ENCODE assay signal across 8 mouse cellular contexts in the genomic region with DNA sequence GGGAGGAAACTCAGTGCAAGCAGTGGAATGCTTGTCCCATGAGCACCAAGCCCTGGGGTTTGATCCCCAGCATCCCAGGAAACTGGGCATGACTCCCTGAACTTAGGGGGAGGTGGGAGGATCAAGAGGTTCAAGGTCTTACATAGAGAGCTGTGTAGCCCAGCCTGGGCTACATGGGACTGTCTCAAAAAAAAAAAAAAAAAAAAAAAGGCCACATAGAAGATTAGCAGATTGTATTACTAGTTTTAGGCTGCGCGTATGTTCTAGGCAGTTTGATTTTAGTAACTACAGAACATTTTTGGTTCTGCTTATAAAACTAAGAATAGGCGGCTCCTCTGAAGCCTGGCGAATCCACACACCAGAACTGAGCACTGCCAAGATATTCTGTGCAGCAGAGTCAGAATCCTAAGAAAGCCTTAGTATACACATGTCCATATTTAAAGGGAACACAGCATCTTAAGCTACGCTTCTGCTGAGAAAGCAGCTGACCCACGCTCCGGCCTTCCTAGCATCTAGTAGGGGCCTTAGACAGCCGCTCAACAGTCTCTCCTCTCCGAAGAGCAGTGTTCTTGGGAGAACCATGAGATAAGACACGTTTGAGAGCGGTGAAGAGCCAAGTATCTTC. TPM values are rescaled to one million over a fixed set of nuclear protein-coding genes. Genes with fewer than 3 reads are reported as not detected.
A peak's percentile ranks its signal among the peaks of the same experiment; 100 is the strongest.
DNase-seq lines count a peak whose midpoint lies in the region; ATAC-seq lines count a peak whose summit lies in the region.
"Had no signal": no experiment of that assay in that cellular context is flagged by ENCODE, and none has a peak within 500 bp of the region (broad histone marks: within the 10 kb centered on the region; RNA-seq: fewer than 3 reads in every experiment).

No protein-coding gene starts in this region.

- H3K36me3 ChIP-seq in kidney, embryonic 16.5 days (ENCODE audit: insufficient read depth, low read length): no peaks in the 10 kb centered on the region
- no peaks in the 10 kb centered on the region for H3K36me3 ChIP-seq in intestine, embryonic 15.5 days
- no peaks in the 10 kb centered on the region for H3K36me3 ChIP-seq in neural tube, embryonic 15.5 days

- H3K27me3 ChIP-seq in kidney, embryonic 16.5 days (ENCODE audit: insufficient read depth, low read length): no peaks in the 10 kb centered on the region
- H3K27me3 ChIP-seq in intestine, embryonic 15.5 days (replicated peaks): no peaks in the 10 kb centered on the region
- H3K27me3 ChIP-seq in neural tube, embryonic 15.5 days (replicated peaks): no peaks in the 10 kb centered on the region

- peaks cover 60% of the 10 kb centered on the region for H3K4me1 ChIP-seq in kidney, embryonic 16.5 days (ENCODE audit: insufficient read depth, low read length)
- H3K4me1 ChIP-seq in brown adipose tissue, adult 24 weeks (ENCODE audit: control insufficient read depth, insufficient read depth, insufficient read length, low read length): peaks cover 26% of the 10 kb centered on the region
- peaks cover 44% of the 10 kb centered on the region for H3K4me1 ChIP-seq in intestine, embryonic 15.5 days (replicated peaks)
- H3K4me1 ChIP-seq in neural tube, embryonic 15.5 days: peaks cover 43% of the 10 kb centered on the region

- no peak overlapping the region for H3K4me2 ChIP-seq in kidney, embryonic 16.5 days (replicated peaks; ENCODE audit: low read depth, low read length)
- H3K4me2 ChIP-seq in intestine, embryonic 15.5 days (replicated peaks): peak overlapping the region; percentile 76
- peak overlapping the region; percentile 96 for H3K4me2 ChIP-seq in neural tube, embryonic 15.5 days

- intact Hi-C loops in gastrocnemius, postnatal 14 days (cut with DNase I; ENCODE audit: low total_unique reads): loop anchor here (5.0 kb wide), 1 partner anchor 60 kb away; no protein-coding TSS in a partner anchor

- H3K9me3 ChIP-seq in kidney, embryonic 16.5 days (ENCODE audit: low read length): no peaks in the 10 kb centered on the region
- no peaks in the 10 kb centered on the region for H3K9me3 ChIP-seq in intestine, embryonic 15.5 days
- H3K9me3 ChIP-seq in neural tube, embryonic 15.5 days (replicated peaks): no peaks in the 10 kb centered on the region

- 81% methylated on average over 11 of the region's 11 CpGs for WGBS in kidney, embryonic 16.5 days
- WGBS in intestine, embryonic 15.5 days: 71% methylated on average over 11 of the region's 11 CpGs
- WGBS in neural tube, embryonic 15.5 days: 86% methylated on average over 11 of the region's 11 CpGs

- no peak for ATAC-seq in kidney, embryonic 16.5 days (ENCODE audit: low FRiP score, low TSS enrichment)
- ATAC-seq in intestine, embryonic 15.5 days: no peak
- no peak for ATAC-seq in neural tube, embryonic 15.5 days (ENCODE audit: low FRiP score)

- H3K27ac ChIP-seq in kidney, embryonic 16.5 days (ENCODE audit: low read length): peak overlapping the region; percentile 58; the same call in 1 of the 2 replicates
- H3K27ac ChIP-seq in brown adipose tissue, adult 24 weeks (replicated peaks; ENCODE audit: low read depth, low read length): 0 out of 2 replicates have a peak overlapping the region, but pooled peaks have one; percentile 3
- peak overlapping the region; percentile 27; the same call in 1 of the 2 replicates for H3K27ac ChIP-seq in intestine, embryonic 15.5 days
- H3K27ac ChIP-seq in neural tube, embryonic 15.5 days (replicated peaks): 0 out of 2 replicates have a peak overlapping the region, but pooled peaks have one; percentile 13

- no peak overlapping the region for H3K9ac ChIP-seq in kidney, embryonic 16.5 days (replicated peaks; ENCODE audit: low read length)
- no peak overlapping the region for H3K9ac ChIP-seq in intestine, embryonic 15.5 days
- no peak overlapping the region for H3K9ac ChIP-seq in neural tube, embryonic 15.5 days (replicated peaks)

- DNase-seq in kidney, adult 9 months: no peak
- no peak for DNase-seq in layer of hippocampus, postnatal 10 days (ENCODE audit: low spot score in 2 of 2)
- no peak for DNase-seq in gastrocnemius, postnatal 14 days
- DNase-seq: cerebellum, adult 8-10 months had no signal

- no peak overlapping the region for H3K4me3 ChIP-seq in kidney, embryonic 16.5 days (ENCODE audit: low read length)
- 0 out of 2 replicates have a peak overlapping the region, but pooled peaks have one; percentile 2 for H3K4me3 ChIP-seq in brown adipose tissue, adult 24 weeks (ENCODE audit: insufficient read depth, low read depth, low read length)
- H3K4me3 ChIP-seq in intestine, embryonic 15.5 days (replicated peaks): no peak overlapping the region
- H3K4me3 ChIP-seq in neural tube, embryonic 15.5 days (replicated peaks): no peak overlapping the region

RNA-seq across cellular contexts. Expression of a gene that starts 3.4 kb away (rescaled TPM):
- 14.8 and 15.2 TPM in 2 replicates for polyA plus RNA-seq in kidney, embryonic 16.5 days (2015; fragmentation: Nextera tagmentation; extraction: Ambion mirVana)
- 17.3 and 25.1 TPM in 2 replicates for polyA plus RNA-seq in brown adipose tissue, adult 24 weeks (2012; ENCODE audit: insufficient read depth, insufficient read length, missing spikeins)
- polyA plus RNA-seq in intestine, embryonic 15.5 days (2015; fragmentation: Nextera tagmentation; extraction: Ambion mirVana): 23.5 and 26.0 TPM in 2 replicates
- 6.7 and 7.1 TPM in 2 replicates for polyA plus RNA-seq in neural tube, embryonic 15.5 days (2015; fragmentation: Nextera tagmentation; extraction: Ambion mirVana)
- 10 to 100 TPM; 14.3 to 15.5 TPM for total RNA-seq in layer of hippocampus, postnatal 10 days (2021)
- total RNA-seq in gastrocnemius, postnatal 14 days (2021): 10 to 100 TPM; 40.2 to 42.2 TPM

Comparison
In these comparisons a context has a peak if more than half of its experiments do, and no peak if none do; other contexts are left out.
1. H3K27ac ChIP-seq: peak in every context shown above with its lines; median percentile 58 in kidney, embryonic 16.5 days; 27 in intestine, embryonic 15.5 days; 13 in neural tube, embryonic 15.5 days; 3 in brown adipose tissue, adult 24 weeks.